Mouse (Mus musculus) urinary bladder, postnatal 4 days (tissue): ENCODE data around the gene Cpe.

ENCODE experiments used
- DNase-seq, 2 experiments: peaks; one replicate each; pipeline ENCODE4 v3.0.0; 2021 to 2022; ENCODE audit warnings: low spot score in 2 of 2

Cpe gene

GRCm38 (mm10) chr8:64692651-64693201 lies at the start of gene Cpe:
Cpe (minus strand) TSS chr8:64693054.
- DNase-seq: peak; percentile 69 to 79

GRCm38 (mm10) chr8:64740547-64741211 lies 47.8 kb upstream of the Cpe start:
- DNase-seq: no peak

DNA sequence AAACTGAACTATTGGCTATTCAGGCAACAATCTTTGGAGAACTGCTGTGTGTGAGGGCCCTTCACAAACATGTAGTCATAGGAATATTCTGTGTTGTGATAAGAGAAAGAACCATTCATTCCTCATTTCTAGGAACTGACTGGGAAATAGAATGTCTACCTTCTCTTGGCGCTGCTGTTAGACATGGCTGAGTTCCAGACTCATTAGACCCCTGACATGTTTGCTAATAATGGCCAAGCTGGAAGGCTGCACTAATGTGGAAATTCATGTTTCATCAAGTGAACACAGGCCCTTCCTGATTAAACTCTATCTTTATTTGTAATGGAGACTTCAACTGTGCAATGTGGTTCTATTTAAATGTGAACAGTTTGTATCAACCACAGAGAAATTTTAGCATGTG lies 46.1 kb upstream of the Cpe start:
- DNase-seq: no peak

- no peak for DNase-seq
Observed at GRCm38 (mm10) chr8:64736767-64737323, 44.0 kb upstream of the Cpe start.

- no peak for DNase-seq
Observed at GRCm38 (mm10) chr8:64735161-64735560, 42.3 kb upstream of the Cpe start.

DNA sequence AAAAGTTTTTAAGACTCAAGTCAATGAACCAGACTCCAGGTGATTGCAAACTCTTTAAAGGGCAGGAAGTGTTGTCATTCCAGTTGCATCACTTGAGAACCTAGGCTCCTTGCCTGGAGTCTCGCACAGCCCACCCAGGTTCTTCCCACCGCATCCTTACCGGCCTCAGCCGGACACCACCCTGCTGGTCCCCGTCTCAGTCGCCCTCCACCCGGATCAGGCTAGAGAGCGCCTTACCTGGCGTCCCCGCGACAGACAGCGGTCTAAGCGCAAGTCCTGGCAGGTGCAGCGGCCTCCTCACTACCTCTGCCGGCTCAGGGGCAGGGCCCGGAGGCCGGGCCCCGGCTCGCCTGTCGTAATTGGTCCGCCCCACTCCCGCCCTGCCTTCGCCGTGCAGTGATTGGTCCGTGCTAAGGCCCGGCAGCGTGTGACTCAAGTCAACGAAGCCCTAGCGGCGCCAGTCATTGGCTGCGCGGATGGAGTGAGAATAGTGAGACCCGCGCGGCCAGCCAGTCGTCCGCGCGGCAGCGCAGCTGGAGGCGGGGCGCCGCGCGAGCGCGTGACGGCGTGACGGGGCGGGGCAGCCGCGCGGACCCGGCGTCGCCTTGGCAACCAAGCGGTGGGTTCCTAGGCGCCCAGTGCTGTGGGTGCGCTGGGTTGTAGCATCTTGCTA lies 40.6 kb upstream of the Cpe start, which contains the start of gene Msmo1:
Msmo1 (minus strand) TSS at position 522 of the 673 bp plus-strand sequence.
- DNase-seq: peak; percentile 96

- no peak for DNase-seq
Observed at GRCm38 (mm10) chr8:64732596-64732995, 39.7 kb upstream of the Cpe start.

DNA sequence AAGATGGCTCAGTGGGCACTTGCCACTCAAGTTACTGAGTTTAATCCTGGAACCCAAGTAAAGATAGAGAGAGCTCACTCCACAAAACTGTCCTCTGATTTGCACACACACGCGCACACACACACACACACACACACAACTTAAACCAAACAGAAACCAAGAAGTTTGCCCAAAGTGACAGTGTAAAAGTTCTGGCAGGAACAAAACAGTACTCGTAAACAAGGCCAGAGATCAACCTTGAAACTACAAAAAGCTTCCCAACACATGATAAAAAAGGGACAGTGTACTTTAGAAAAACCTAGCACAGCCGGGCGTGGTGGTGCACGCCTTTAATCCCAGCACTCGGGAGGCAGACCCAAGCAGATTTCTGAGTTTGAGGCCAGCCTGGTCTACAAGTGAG lies 35.3 kb upstream of the Cpe start:
- no peak for DNase-seq

- DNase-seq: peak in 1 of 2 experiments; percentile 43
Observed at GRCm38 (mm10) chr8:64726190-64726695, 33.4 kb upstream of the Cpe start.

- no peak for DNase-seq
Observed at GRCm38 (mm10) chr8:64723206-64723605, 30.4 kb upstream of the Cpe start.

DNA sequence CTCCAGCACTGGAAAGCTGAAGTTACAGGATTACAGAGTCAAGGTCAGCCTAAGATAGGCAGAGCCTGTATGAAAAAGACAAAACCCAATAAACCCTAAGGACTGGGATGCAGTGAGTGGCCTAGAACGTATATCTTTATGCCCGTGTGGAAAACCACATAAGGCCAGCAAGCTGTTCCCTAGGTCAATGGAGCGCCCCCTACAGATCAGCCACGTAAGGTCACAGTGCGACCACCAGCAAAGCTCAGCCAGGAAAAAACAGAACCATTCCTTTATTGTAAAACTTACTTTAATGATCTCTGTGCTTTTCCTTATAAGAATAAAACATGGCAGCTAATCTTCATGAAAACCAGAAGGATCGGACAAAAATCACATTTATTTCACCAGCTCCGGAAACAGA lies 25.0 kb upstream of the Cpe start:
- no peak for DNase-seq

DNA sequence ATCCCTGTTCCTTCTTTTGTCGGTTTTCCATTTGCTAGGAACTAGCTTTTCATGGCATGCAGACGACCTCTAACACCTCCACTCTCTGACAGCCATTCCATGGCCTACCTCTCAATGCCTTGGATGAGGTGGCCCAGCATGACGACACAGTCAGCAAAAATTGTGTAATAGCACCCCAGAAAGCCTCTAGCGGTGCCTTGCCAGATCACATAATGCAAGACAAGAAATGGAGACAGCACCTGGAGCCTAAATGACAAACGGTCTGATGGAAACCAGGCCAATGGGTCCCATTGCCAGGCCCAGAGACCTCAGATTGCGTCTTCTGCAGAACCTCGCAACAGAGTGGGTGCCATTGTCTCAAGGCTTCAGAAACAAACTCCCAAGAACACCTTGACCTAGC lies 19.6 kb upstream of the Cpe start:
- no peak for DNase-seq

DNA sequence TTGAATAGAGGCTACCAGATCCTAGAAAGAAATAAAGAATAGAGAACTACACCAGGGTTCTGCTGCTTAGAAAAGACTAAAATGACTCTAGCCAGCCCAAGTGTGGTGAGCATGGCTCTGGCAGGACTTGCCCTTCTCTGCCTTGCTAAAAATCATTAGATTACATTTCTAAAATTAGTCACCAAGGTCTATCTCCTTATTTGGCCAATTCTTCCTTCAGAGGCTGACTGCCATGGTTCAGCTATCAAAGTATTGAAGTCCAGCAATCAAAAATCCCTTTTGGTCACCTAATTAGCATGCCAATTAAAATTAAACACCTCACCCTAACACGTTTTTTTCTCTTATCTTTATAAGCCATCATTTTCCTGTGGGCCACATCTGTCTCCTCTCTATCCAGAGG lies 18.7 kb upstream of the Cpe start:
- DNase-seq: no peak

- no peak for DNase-seq
Observed at GRCm38 (mm10) chr8:64707481-64707880, 14.6 kb upstream of the Cpe start.

DNA sequence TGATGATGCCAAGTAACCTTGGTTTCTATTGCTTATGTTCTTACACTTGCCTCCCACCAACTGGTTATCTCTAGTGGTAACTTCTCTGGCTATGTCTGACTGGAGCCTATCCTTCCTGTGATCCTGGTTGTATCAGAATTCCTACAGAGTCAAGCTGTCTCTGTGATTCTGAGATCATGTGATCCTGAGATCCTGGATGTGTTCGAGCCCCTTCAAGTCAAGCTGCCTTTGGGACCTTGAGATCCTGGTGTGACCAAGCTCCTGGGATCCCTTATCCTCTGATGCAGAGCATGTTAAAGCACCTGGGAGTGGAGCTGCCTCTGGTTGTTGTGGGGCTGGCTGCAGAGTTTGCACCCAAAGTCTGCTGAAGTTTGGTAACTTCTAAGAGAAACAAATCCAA lies 10.3 kb upstream of the Cpe start:
- DNase-seq: no peak

DNA sequence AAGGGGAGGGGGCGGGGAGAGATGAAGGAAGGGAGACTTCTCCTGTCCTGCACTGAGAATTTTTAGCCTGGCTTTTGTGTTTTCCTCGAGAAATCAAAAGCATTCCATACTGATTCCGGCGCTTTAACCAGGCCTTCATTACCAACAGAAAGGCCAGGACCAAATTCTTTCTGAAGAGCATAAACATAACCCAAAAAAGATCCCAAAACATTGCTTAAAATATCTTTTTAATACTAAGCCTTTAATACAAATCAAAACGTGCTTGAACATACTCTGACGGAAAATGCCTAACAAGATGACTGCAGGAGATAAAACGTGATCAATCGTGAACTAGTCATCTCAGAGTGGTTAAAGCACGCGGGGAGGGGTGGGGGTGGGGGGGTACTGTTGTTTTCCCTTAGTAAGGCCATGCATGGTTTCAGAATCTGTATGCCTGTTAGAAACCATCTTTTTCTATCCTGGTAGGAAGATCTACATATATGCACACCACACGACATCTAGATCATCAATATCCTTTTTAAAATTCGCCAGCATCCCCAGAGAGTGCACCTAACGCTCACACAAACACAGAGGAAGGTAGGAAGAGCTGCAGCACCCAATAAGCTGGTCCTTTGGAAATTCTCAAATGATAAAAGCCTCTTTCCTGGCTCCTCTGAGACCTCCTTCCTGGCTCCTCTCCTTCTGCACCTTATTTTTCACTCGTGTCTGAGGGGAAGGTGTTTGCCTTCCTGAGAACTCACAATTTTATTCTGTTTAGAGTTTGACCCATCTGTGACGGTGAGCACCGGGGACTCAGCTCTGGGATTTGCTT lies 1.1 kb downstream of the Cpe start:
- DNase-seq: no peak

GRCm38 (mm10) chr8:64690845-64691244 lies 2.0 kb downstream of the Cpe start:
- no peak for DNase-seq

DNA sequence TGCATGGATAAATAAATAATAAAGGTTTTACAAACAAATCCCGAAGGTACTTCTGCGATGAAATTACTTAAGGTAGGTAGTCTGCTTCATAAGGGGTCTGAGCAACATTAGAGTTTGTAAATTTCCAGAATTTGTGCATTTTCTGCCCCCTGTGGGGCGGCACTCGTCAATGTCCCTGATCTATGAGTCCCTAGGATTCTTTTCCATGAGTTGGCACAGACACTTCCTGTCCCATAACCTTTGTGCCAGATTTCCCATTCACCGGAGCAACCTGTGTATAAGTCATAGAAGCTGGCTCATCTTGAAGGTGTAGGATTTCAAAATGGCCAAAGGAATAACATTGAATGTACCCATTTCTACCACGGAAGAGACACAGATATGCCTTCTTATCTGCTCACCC lies 2.5 kb downstream of the Cpe start:
- no peak for DNase-seq

GRCm38 (mm10) chr8:64688741-64689140 lies 4.1 kb downstream of the Cpe start:
- no peak for DNase-seq

GRCm38 (mm10) chr8:64688161-64688560 lies 4.7 kb downstream of the Cpe start:
- no peak for DNase-seq

GRCm38 (mm10) chr8:64682501-64682900 lies 10.4 kb downstream of the Cpe start:
- DNase-seq: no peak

- DNase-seq: no peak
Observed at GRCm38 (mm10) chr8:64676381-64676780, 16.5 kb downstream of the Cpe start.
